Mouse (Mus musculus): Measurements from ENCODE around the gene Nhs. TPM values are rescaled to one million over a fixed set of nuclear protein-coding genes. Genes with fewer than 3 reads are reported as not detected.

The Nhs gene
- polyA plus RNA-seq, 1 experiment from 2014 or later = 2.8 TPM

- Histone ChIP-seq H3K27me3 (ENCODE audit: control insufficient read depth, insufficient read depth, low read length) (0 out of 2 replicates have a peak, but pooled peaks cover 3% of the 10 kb centered on the region), H3K4me2 (ENCODE audit: low read depth) (no peak overlapping the region), H3K4me1 (ENCODE audit: control insufficient read depth, insufficient read depth, low read length) (no peaks in the 10 kb centered on the region), H3K36me3 (ENCODE audit: control insufficient read depth, insufficient read depth, low read length) (no peaks in the 10 kb centered on the region), H3K4me3 (ENCODE audit: low read depth, low read length) (no peak overlapping the region), H3K9ac (ENCODE audit: low read length) (no peak overlapping the region), H3K27ac (ENCODE audit: low read depth, low read length) (no peak overlapping the region), H3K9me3 (ENCODE audit: control insufficient read depth, low read length) (no peaks in the 10 kb centered on the region)
- DNase-seq (ENCODE audit: low spot score) (no peak), ATAC-seq (ENCODE audit: insufficient read depth, low FRiP score, low TSS enrichment) (no peak)
These were observed 115.4 kb downstream of the Nhs start for GRCm38 (mm10) chrX:162044109-162044508.

GRCm38 (mm10) chrX:162025210-162025953 lies 134.1 kb downstream of the Nhs start:
- 33% methylated on average over 13 of the region's 13 CpGs for WGBS
- Histone ChIP-seq H3K4me3 (ENCODE audit: low read depth, low read length) (no peak overlapping the region), H3K4me1 (ENCODE audit: control insufficient read depth, insufficient read depth, low read length) (no peaks in the 10 kb centered on the region), H3K27ac (ENCODE audit: low read depth, low read length) (no peak overlapping the region), H3K27me3 (ENCODE audit: control insufficient read depth, insufficient read depth, low read length) (no peaks in the 10 kb centered on the region), H3K9me3 (ENCODE audit: control insufficient read depth, low read length) (no peaks in the 10 kb centered on the region), H3K4me2 (ENCODE audit: low read depth) (no peak overlapping the region), H3K36me3 (ENCODE audit: control insufficient read depth, insufficient read depth, low read length) (no peaks in the 10 kb centered on the region), H3K9ac (ENCODE audit: low read length) (no peak overlapping the region)
- DNase-seq (ENCODE audit: low spot score) (peak; percentile 37), ATAC-seq (ENCODE audit: insufficient read depth, low FRiP score, low TSS enrichment) (no peak)

GRCm38 (mm10) chrX:162021724-162022123 lies 137.8 kb downstream of the Nhs start:
- ATAC-seq (ENCODE audit: insufficient read depth, low FRiP score, low TSS enrichment) (no peak), DNase-seq (ENCODE audit: low spot score) (no peak)
- H3K4me1 ChIP-seq (ENCODE audit: control insufficient read depth, insufficient read depth, low read length) = no peaks in the 10 kb centered on the region
- 78% methylated on average over 3 of the region's 3 CpGs for WGBS
- H3K4me3 ChIP-seq (ENCODE audit: low read depth, low read length) = no peak overlapping the region
- no peaks in the 10 kb centered on the region for H3K9me3 ChIP-seq (ENCODE audit: control insufficient read depth, low read length)
- no peak overlapping the region for H3K4me2 ChIP-seq (ENCODE audit: low read depth)
- H3K27me3 ChIP-seq (ENCODE audit: control insufficient read depth, insufficient read depth, low read length) = 0 out of 2 replicates have a peak, but pooled peaks cover 5% of the 10 kb centered on the region
- no peaks in the 10 kb centered on the region for H3K36me3 ChIP-seq (ENCODE audit: control insufficient read depth, insufficient read depth, low read length)
- H3K27ac ChIP-seq (ENCODE audit: low read depth, low read length) = no peak overlapping the region
- no peak overlapping the region for H3K9ac ChIP-seq (ENCODE audit: low read length)

GRCm38 (mm10) chrX:162020039-162020566 lies 139.4 kb downstream of the Nhs start:
- 0 out of 2 replicates have a peak, but pooled peaks cover 5% of the 10 kb centered on the region for H3K27me3 ChIP-seq (ENCODE audit: control insufficient read depth, insufficient read depth, low read length)
- no peak overlapping the region for H3K4me3 ChIP-seq (ENCODE audit: low read depth, low read length)
- H3K4me1 ChIP-seq (ENCODE audit: control insufficient read depth, insufficient read depth, low read length) = no peaks in the 10 kb centered on the region
- H3K9me3 ChIP-seq (ENCODE audit: control insufficient read depth, low read length) = no peaks in the 10 kb centered on the region
- no peaks in the 10 kb centered on the region for H3K36me3 ChIP-seq (ENCODE audit: control insufficient read depth, insufficient read depth, low read length)
- H3K9ac ChIP-seq (ENCODE audit: low read length) = no peak overlapping the region
- WGBS = 89% methylated on average over 3 of the region's 3 CpGs
- DNase-seq (ENCODE audit: low spot score) (no peak), ATAC-seq (ENCODE audit: insufficient read depth, low FRiP score, low TSS enrichment) (no peak)
- H3K27ac ChIP-seq (ENCODE audit: low read depth, low read length) = no peak overlapping the region
- no peak overlapping the region for H3K4me2 ChIP-seq (ENCODE audit: low read depth)

DNA sequence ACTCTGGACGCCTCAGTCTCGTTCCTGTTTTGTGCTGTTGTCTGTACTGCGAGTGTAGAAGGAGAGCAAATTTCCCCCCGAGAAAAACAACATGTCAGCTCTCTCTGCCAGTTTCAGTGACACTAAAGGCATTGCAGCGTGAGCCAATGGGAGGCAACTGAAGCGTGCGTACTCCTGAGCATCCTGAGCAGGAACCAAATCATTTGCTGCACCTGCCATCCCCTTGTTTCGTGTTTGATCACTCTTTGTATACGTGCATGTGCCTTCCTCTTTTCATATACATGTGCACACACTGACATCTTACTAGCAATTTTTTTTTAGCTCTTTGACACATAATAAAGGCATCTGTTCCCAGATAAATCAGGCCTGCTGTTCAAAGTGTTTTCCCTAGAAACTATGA lies 142.1 kb downstream of the Nhs start:
- Histone ChIP-seq H3K9me3 (ENCODE audit: control insufficient read depth, low read length) (no peaks in the 10 kb centered on the region), H3K27ac (ENCODE audit: low read depth, low read length) (no peak overlapping the region), H3K27me3 (ENCODE audit: control insufficient read depth, insufficient read depth, low read length) (0 out of 2 replicates have a peak, but pooled peaks cover 5% of the 10 kb centered on the region), H3K4me2 (ENCODE audit: low read depth) (no peak overlapping the region), H3K4me1 (ENCODE audit: control insufficient read depth, insufficient read depth, low read length) (no peaks in the 10 kb centered on the region), H3K9ac (ENCODE audit: low read length) (no peak overlapping the region), H3K36me3 (ENCODE audit: control insufficient read depth, insufficient read depth, low read length) (no peaks in the 10 kb centered on the region), H3K4me3 (ENCODE audit: low read depth, low read length) (no peak overlapping the region)
- 48% methylated on average over 9 of the region's 9 CpGs for WGBS
- ATAC-seq (ENCODE audit: insufficient read depth, low FRiP score, low TSS enrichment) = no peak
- no peak for DNase-seq (ENCODE audit: low spot score)

DNA sequence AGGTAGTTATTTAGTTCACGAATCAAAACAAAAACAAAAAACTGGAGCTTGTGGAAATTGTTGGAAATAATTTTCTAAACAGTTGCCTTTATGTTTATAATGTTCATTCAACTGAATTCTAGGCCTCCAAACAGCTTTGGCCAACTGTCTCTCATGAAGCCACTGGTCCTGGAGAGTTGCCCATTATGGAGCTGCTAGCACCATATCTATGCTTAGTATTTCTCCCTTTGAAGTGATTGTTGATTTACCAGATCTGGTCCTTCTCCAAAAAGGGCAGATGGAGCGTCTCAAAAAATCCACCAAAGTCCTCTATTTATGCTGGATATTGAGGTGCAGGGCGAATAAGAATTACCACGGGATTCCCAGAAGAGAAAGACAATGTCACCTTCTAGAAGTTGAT lies 147.0 kb downstream of the Nhs start:
- Histone ChIP-seq H3K4me2 (ENCODE audit: low read depth) (no peak overlapping the region), H3K27me3 (ENCODE audit: control insufficient read depth, insufficient read depth, low read length) (peaks cover 4% of the 10 kb centered on the region; the same call in 1 of the 2 replicates), H3K4me3 (ENCODE audit: low read depth, low read length) (no peak overlapping the region), H3K27ac (ENCODE audit: low read depth, low read length) (no peak overlapping the region), H3K36me3 (ENCODE audit: control insufficient read depth, insufficient read depth, low read length) (no peaks in the 10 kb centered on the region), H3K9me3 (ENCODE audit: control insufficient read depth, low read length) (no peaks in the 10 kb centered on the region), H3K4me1 (ENCODE audit: control insufficient read depth, insufficient read depth, low read length) (no peaks in the 10 kb centered on the region), H3K9ac (ENCODE audit: low read length) (no peak overlapping the region)
- no peak for ATAC-seq (ENCODE audit: insufficient read depth, low FRiP score, low TSS enrichment)
- 90% methylated on average over 4 of the region's 4 CpGs for WGBS
- no peak for DNase-seq (ENCODE audit: low spot score)

GRCm38 (mm10) chrX:162009876-162010275 lies 149.7 kb downstream of the Nhs start:
- peak; percentile 82 for ATAC-seq (ENCODE audit: insufficient read depth, low FRiP score, low TSS enrichment)
- no peak overlapping the region for H3K4me2 ChIP-seq (ENCODE audit: low read depth)
- peak overlapping the region; percentile 3; the same call in 1 of the 2 replicates for H3K27ac ChIP-seq (ENCODE audit: low read depth, low read length)
- H3K36me3 ChIP-seq (ENCODE audit: control insufficient read depth, insufficient read depth, low read length) = no peaks in the 10 kb centered on the region
- H3K27me3 ChIP-seq (ENCODE audit: control insufficient read depth, insufficient read depth, low read length) = peaks cover 6% of the 10 kb centered on the region; the same call in 1 of the 2 replicates
- H3K4me3 ChIP-seq (ENCODE audit: low read depth, low read length) = no peak overlapping the region
- no peaks in the 10 kb centered on the region for H3K4me1 ChIP-seq (ENCODE audit: control insufficient read depth, insufficient read depth, low read length)
- no peak overlapping the region for H3K9ac ChIP-seq (ENCODE audit: low read length)
- no peaks in the 10 kb centered on the region for H3K9me3 ChIP-seq (ENCODE audit: control insufficient read depth, low read length)
- peak; percentile 40 for DNase-seq (ENCODE audit: low spot score)
- 22% methylated on average over 3 of the region's 3 CpGs for whole genome bisulfite sequencing

DNA sequence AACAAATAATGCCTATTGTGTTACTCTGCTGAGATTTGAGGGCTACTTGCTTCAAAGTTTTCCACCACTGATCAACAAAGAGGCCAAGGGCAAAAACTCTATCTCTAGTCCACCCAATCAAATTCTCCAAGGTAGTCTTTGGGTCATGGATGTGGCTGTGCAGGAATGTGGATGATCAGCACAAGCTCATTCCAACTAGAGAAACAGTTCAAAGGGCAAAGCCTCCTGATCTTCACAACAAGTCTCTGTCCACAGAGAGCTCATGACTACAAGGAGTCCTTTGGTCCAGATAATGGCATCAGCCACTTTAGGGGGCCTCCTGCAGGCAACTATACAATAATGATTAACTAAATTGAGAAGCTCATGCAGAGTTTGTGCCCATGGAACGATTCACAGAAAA lies 155.7 kb downstream of the Nhs start:
- 36% methylated on average over 1 of the region's 1 CpGs for WGBS
- no peaks in the 10 kb centered on the region for H3K4me1 ChIP-seq (ENCODE audit: control insufficient read depth, insufficient read depth, low read length)
- H3K36me3 ChIP-seq (ENCODE audit: control insufficient read depth, insufficient read depth, low read length) = no peaks in the 10 kb centered on the region
- H3K4me3 ChIP-seq (ENCODE audit: low read depth, low read length) = no peak overlapping the region
- H3K27me3 ChIP-seq (ENCODE audit: control insufficient read depth, insufficient read depth, low read length) = peaks cover 8% of the 10 kb centered on the region; the same call in 1 of the 2 replicates
- H3K9ac ChIP-seq (ENCODE audit: low read length) = no peak overlapping the region
- H3K9me3 ChIP-seq (ENCODE audit: control insufficient read depth, low read length) = no peaks in the 10 kb centered on the region
- H3K27ac ChIP-seq (ENCODE audit: low read depth, low read length) = no peak overlapping the region
- DNase-seq (ENCODE audit: low spot score) (no peak), ATAC-seq (ENCODE audit: insufficient read depth, low FRiP score, low TSS enrichment) (no peak)
- H3K4me2 ChIP-seq (ENCODE audit: low read depth) = no peak overlapping the region

- no peak overlapping the region for H3K4me3 ChIP-seq (ENCODE audit: low read depth, low read length)
- H3K9me3 ChIP-seq (ENCODE audit: control insufficient read depth, low read length) = no peaks in the 10 kb centered on the region
- DNase-seq (ENCODE audit: low spot score) = no peak
- no peak for ATAC-seq (ENCODE audit: insufficient read depth, low FRiP score, low TSS enrichment)
- no peak overlapping the region for H3K27ac ChIP-seq (ENCODE audit: low read depth, low read length)
- H3K4me2 ChIP-seq (ENCODE audit: low read depth) = no peak overlapping the region
- H3K36me3 ChIP-seq (ENCODE audit: control insufficient read depth, insufficient read depth, low read length) = no peaks in the 10 kb centered on the region
- 0 out of 2 replicates have a peak, but pooled peaks cover 1% of the 10 kb centered on the region for H3K27me3 ChIP-seq (ENCODE audit: control insufficient read depth, insufficient read depth, low read length)
- no peaks in the 10 kb centered on the region for H3K4me1 ChIP-seq (ENCODE audit: control insufficient read depth, insufficient read depth, low read length)
- H3K9ac ChIP-seq (ENCODE audit: low read length) = no peak overlapping the region
- 79% methylated on average over 3 of the region's 3 CpGs for WGBS
These were observed 160.7 kb downstream of the Nhs start for GRCm38 (mm10) chrX:161998876-161999275.

Data from neural tube, embryonic 11.5 days (tissue).